Mouse (Mus musculus): Measurements from ENCODE around the gene Trip10. TPM values are rescaled to one million over a fixed set of nuclear protein-coding genes. Genes with fewer than 3 reads are reported as not detected.

Gene Trip10
- polyA plus RNA-seq, 1 experiment from 2014 or later, result 21.7 TPM

DNA sequence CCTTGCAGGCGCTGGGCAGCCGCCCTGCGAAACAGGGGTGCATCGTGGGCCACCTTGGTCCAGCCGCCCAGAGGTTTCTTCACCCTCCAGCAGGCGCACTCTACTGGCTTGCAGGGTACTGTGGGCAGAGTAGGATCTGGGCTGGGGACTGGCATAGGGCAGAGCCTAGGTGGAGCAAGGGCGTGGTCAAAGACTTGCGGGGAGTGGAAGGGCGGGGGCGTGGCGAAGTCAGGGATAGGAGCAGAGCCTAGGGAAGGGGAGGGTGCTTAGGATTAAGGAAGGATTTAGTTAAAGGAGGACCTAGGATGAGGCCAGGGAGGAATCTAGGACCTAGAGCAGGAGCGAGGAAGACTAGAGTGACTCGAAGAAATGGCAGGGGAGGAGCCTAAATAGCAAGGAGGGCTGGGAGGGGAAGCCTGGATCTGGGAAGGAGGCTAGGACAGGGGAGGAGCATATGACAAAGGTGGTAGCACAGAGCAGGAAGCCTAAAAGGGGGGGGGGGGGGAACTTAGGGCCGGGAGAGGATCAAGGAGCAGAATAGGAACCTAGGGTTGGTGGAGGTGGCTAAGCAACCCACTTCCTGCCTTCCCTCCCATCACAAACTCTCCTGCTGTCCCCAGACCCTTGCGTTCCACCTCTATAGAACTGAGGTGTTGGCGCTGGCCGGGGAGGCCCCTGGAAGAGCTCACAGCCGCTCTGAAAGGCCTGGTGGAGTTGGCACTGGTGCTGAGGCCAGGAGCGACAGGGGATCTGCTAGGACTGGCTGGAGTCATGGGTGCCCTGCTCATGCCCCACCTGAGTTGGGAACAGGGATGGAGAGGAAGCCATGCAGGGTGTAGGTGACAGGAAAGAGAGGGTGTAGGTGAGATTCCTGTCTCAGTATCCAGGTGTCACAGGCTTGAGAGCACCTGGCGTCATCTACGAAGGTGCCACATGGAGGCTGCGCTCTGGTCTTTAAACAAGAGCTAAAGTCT, 16.0 kb downstream of the Trip10 start:
- no peak overlapping the region for H3K9ac ChIP-seq (ENCODE audit: low read length)
- WGBS, result 26% methylated on average over 21 of the region's 22 CpGs
- H3K27ac ChIP-seq (ENCODE audit: low read depth, low read length), result no peak overlapping the region
- H3K4me3 ChIP-seq (ENCODE audit: low read depth, low read length), result no peak overlapping the region
- H3K27me3 ChIP-seq (ENCODE audit: control insufficient read depth, insufficient read depth, low read length), result no peaks in the 10 kb centered on the region
- ATAC-seq (ENCODE audit: insufficient read depth, low FRiP score, low TSS enrichment) (peak; percentile 28; the same call in 1 of the 2 replicates), DNase-seq (ENCODE audit: low spot score) (no peak)
- no peak overlapping the region for H3K4me2 ChIP-seq (ENCODE audit: low read depth)
- H3K9me3 ChIP-seq (ENCODE audit: control insufficient read depth, low read length), result no peaks in the 10 kb centered on the region
- H3K36me3 ChIP-seq (ENCODE audit: control insufficient read depth, insufficient read depth, low read length), result peaks cover 9% of the 10 kb centered on the region
- H3K4me1 ChIP-seq (ENCODE audit: control insufficient read depth, insufficient read depth, low read length), result no peaks in the 10 kb centered on the region

DNA sequence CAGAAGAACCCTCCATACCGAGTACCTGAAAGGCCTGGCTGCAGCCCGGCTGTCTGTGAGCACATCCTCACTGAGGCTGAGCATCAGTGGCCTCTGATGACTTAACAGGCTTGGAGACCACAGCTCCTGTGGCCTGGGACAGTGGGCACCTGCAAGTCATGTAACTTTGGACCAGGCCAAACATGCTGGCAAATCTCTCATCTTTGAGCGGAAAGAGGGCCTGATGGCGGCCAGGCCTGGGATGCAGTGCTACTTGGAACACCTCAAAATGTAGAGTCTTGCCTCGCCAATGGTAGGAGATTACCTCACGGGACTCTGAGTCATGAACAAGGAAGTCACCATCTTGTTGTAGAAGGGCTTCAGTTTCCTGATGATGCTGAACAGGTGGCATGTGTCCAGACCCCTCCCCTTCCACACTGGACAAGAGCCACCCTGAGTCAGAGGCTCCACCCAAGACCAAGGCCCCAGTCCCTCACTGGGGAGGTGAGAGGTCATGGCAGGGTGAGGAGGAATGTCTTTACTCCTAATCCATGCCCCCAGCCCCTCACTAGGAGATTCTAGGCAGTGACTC, 18.4 kb downstream of the Trip10 start:
- Histone ChIP-seq H3K36me3 (ENCODE audit: control insufficient read depth, insufficient read depth, low read length) (peaks cover 2% of the 10 kb centered on the region; the same call in 1 of the 2 replicates), H3K4me1 (ENCODE audit: control insufficient read depth, insufficient read depth, low read length) (no peaks in the 10 kb centered on the region), H3K4me3 (ENCODE audit: low read depth, low read length) (no peak overlapping the region), H3K27ac (ENCODE audit: low read depth, low read length) (no peak overlapping the region), H3K4me2 (ENCODE audit: low read depth) (no peak overlapping the region), H3K27me3 (ENCODE audit: control insufficient read depth, insufficient read depth, low read length) (no peaks in the 10 kb centered on the region), H3K9me3 (ENCODE audit: control insufficient read depth, low read length) (no peaks in the 10 kb centered on the region), H3K9ac (ENCODE audit: low read length) (no peak overlapping the region)
- ATAC-seq (ENCODE audit: insufficient read depth, low FRiP score, low TSS enrichment), result no peak
- WGBS, result 90% methylated on average over 6 of the region's 6 CpGs
- no peak for DNase-seq (ENCODE audit: low spot score)

DNA sequence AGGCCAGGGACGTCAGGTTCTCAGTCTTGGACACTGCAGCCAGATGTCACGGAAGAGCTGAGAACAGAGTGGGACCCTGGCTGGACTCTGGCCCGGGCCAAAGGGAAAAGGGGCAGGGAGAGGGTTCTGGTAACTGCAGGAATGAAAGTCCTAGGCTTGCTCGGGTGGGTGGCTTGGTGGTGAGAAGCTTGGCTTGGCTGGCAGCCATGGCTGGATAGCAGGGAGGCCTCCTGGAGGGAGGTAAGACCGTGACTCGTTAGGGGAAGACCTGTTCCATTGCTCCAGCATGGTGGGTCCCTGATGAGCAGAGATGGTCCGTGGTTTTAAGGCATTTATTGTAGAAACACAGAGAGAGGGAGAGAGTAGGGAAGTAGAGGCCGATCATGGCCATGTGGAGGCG, 22.0 kb downstream of the Trip10 start:
- H3K9me3 ChIP-seq (ENCODE audit: control insufficient read depth, low read length), result no peaks in the 10 kb centered on the region
- H3K4me3 ChIP-seq (ENCODE audit: low read depth, low read length), result no peak overlapping the region
- H3K4me1 ChIP-seq (ENCODE audit: control insufficient read depth, insufficient read depth, low read length), result 0 out of 2 replicates have a peak, but pooled peaks cover 5% of the 10 kb centered on the region
- H3K4me2 ChIP-seq (ENCODE audit: low read depth), result no peak overlapping the region
- peaks cover 28% of the 10 kb centered on the region for H3K27me3 ChIP-seq (ENCODE audit: control insufficient read depth, insufficient read depth, low read length)
- H3K27ac ChIP-seq (ENCODE audit: low read depth, low read length), result no peak overlapping the region
- H3K36me3 ChIP-seq (ENCODE audit: control insufficient read depth, insufficient read depth, low read length), result no peaks in the 10 kb centered on the region
- no peak overlapping the region for H3K9ac ChIP-seq (ENCODE audit: low read length)
- ATAC-seq (ENCODE audit: insufficient read depth, low FRiP score, low TSS enrichment) (no peak), DNase-seq (ENCODE audit: low spot score) (no peak)
- WGBS, result 68% methylated on average over 9 of the region's 9 CpGs

DNA sequence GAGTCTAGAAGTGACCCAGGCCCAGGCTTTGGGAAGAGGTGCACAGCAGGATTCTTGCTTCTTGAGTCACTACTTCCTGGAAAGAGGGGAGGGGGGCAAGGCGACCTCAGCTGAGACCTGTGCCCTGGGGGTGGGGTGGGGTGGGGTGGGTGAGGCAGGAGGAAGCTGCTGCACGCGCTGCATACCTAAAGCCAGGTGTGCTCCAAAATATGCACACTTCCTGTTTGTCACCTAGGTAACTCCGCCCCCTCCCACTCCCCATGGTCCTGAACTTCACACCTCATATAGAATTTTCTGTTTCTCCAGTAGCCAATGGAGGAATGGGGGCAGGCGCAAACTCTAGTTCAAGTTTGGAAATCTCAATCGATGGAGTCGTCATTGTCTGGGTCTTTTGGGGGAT, 24.6 kb downstream of the Trip10 start:
- H3K4me2 ChIP-seq (ENCODE audit: low read depth), result no peak overlapping the region
- H3K9ac ChIP-seq (ENCODE audit: low read length), result no peak overlapping the region
- no peaks in the 10 kb centered on the region for H3K36me3 ChIP-seq (ENCODE audit: control insufficient read depth, insufficient read depth, low read length)
- H3K27ac ChIP-seq (ENCODE audit: low read depth, low read length), result no peak overlapping the region
- WGBS, result 25% methylated on average over 7 of the region's 7 CpGs
- H3K4me3 ChIP-seq (ENCODE audit: low read depth, low read length), result no peak overlapping the region
- ATAC-seq (ENCODE audit: insufficient read depth, low FRiP score, low TSS enrichment) (no peak), DNase-seq (ENCODE audit: low spot score) (no peak)
- H3K9me3 ChIP-seq (ENCODE audit: control insufficient read depth, low read length), result no peaks in the 10 kb centered on the region
- 0 out of 2 replicates have a peak, but pooled peaks cover 5% of the 10 kb centered on the region for H3K4me1 ChIP-seq (ENCODE audit: control insufficient read depth, insufficient read depth, low read length)
- peaks cover 28% of the 10 kb centered on the region for H3K27me3 ChIP-seq (ENCODE audit: control insufficient read depth, insufficient read depth, low read length)

DNA sequence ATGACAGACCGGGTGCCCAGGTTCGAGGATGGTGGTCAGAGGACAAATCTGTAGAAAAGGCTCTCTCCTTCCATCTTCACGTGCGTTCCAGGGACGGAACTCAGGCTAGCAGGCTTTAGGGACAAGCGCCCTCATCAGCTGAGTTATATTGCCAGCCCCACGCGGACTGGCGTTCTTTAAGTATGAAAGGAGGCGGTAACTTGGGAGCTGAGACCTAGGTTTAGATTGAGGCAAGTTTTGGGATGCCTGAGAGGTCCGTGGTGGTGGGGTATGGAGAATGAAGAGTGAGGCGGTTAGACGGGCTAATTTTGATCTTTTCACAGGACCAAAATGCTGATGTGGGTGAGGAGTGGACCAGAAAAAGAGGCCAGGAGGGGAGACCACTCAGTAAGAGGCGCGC, 25.4 kb downstream of the Trip10 start:
- Histone ChIP-seq H3K9ac (ENCODE audit: low read length) (no peak overlapping the region), H3K27me3 (ENCODE audit: control insufficient read depth, insufficient read depth, low read length) (peaks cover 28% of the 10 kb centered on the region), H3K36me3 (ENCODE audit: control insufficient read depth, insufficient read depth, low read length) (no peaks in the 10 kb centered on the region), H3K9me3 (ENCODE audit: control insufficient read depth, low read length) (no peaks in the 10 kb centered on the region), H3K4me1 (ENCODE audit: control insufficient read depth, insufficient read depth, low read length) (0 out of 2 replicates have a peak, but pooled peaks cover 5% of the 10 kb centered on the region), H3K4me2 (ENCODE audit: low read depth) (peak overlapping the region; percentile 54), H3K27ac (ENCODE audit: low read depth, low read length) (no peak overlapping the region), H3K4me3 (ENCODE audit: low read depth, low read length) (peak overlapping the region; percentile 34)
- peak; percentile 19 for DNase-seq (ENCODE audit: low spot score)
- 5% methylated on average over 15 of the region's 15 CpGs for WGBS
- ATAC-seq (ENCODE audit: insufficient read depth, low FRiP score, low TSS enrichment), result 0 out of 2 replicates have a peak, but pooled peaks have one; percentile 6

DNA sequence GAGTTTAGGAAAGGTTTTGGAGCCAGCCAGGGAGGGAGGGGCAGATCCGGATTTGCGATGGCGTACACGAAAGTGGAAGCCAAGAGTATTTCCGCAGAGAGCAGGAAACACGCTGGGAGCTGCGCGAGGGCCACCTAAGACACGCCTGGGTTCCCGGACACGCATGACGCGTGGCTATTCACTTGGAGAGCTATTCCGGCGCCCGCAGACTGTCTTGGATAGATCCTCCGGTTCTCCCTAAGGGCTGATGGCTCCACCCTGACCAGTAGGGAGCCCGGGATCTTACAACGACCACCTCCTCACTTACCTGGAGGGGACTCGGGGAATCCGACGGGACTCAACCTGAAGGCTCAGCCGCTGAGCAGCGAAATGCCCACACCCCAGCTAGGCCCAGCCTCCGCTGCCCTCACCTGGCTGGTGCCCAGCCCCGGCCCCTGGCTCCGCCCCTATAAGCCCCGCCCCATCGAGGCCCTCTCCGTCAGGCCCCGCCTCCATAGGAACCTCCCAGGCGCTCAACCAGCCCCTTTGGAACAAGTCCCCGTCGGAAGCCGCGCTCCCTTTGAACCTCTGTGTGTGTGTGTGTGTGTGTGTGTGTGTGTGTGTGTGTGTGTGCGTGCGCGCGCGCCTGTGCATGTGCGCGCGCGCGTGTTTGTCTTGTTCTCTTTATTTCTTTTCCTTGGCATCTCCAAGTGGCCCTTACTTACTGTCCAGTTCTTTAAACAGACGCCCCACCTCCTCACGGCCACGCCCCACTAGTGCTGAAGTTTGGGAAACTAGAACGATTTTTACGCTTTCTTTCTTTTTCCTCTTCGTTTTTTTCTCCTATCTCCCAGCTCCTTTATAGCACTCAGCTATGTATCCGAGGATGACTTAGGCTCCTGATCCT, 26.1 kb downstream of the Trip10 start:
- no peaks in the 10 kb centered on the region for H3K36me3 ChIP-seq (ENCODE audit: control insufficient read depth, insufficient read depth, low read length)
- WGBS, result under 1% methylated on average over 44 of the region's 53 CpGs
- H3K4me2 ChIP-seq (ENCODE audit: low read depth), result peak overlapping the region; percentile 54
- peaks cover 28% of the 10 kb centered on the region for H3K27me3 ChIP-seq (ENCODE audit: control insufficient read depth, insufficient read depth, low read length)
- H3K9me3 ChIP-seq (ENCODE audit: control insufficient read depth, low read length), result no peaks in the 10 kb centered on the region
- no peak overlapping the region for H3K9ac ChIP-seq (ENCODE audit: low read length)
- 0 out of 2 replicates have a peak, but pooled peaks cover 5% of the 10 kb centered on the region for H3K4me1 ChIP-seq (ENCODE audit: control insufficient read depth, insufficient read depth, low read length)
- peak overlapping the region; percentile 34 for H3K4me3 ChIP-seq (ENCODE audit: low read depth, low read length)
- H3K27ac ChIP-seq (ENCODE audit: low read depth, low read length), result no peak overlapping the region
- DNase-seq (ENCODE audit: low spot score) (peak; percentile 69), ATAC-seq (ENCODE audit: insufficient read depth, low FRiP score, low TSS enrichment) (peak; percentile 67)

DNA sequence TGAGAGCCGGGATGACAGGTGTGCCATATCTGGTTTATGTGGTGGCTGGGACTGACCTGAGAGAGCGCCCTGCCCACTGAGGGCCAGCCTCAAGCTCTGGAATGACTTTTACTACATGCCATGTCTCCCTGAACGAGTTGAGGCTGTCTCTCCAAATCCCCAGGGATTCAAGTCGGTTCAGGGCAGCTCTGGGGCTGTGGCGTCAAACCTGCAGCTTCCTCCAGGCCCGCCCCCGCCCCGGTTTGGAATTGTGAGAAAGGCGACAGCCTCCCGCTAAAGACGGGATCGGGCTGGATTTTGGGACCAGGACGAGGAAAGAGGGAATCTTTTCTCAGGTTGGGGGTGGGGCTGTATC, 26.7 kb downstream of the Trip10 start:
- no peak overlapping the region for H3K9ac ChIP-seq (ENCODE audit: low read length)
- DNase-seq (ENCODE audit: low spot score) (peak; percentile 44), ATAC-seq (ENCODE audit: insufficient read depth, low FRiP score, low TSS enrichment) (0 out of 2 replicates have a peak, but pooled peaks have one; percentile 16)
- no peaks in the 10 kb centered on the region for H3K36me3 ChIP-seq (ENCODE audit: control insufficient read depth, insufficient read depth, low read length)
- no peak overlapping the region for H3K27ac ChIP-seq (ENCODE audit: low read depth, low read length)
- WGBS, result 7% methylated on average over 13 of the region's 13 CpGs
- peak overlapping the region; percentile 54 for H3K4me2 ChIP-seq (ENCODE audit: low read depth)
- H3K4me1 ChIP-seq (ENCODE audit: control insufficient read depth, insufficient read depth, low read length), result 0 out of 2 replicates have a peak, but pooled peaks cover 5% of the 10 kb centered on the region
- no peaks in the 10 kb centered on the region for H3K9me3 ChIP-seq (ENCODE audit: control insufficient read depth, low read length)
- peak overlapping the region; percentile 34 for H3K4me3 ChIP-seq (ENCODE audit: low read depth, low read length)
- H3K27me3 ChIP-seq (ENCODE audit: control insufficient read depth, insufficient read depth, low read length), result peaks cover 28% of the 10 kb centered on the region

DNA sequence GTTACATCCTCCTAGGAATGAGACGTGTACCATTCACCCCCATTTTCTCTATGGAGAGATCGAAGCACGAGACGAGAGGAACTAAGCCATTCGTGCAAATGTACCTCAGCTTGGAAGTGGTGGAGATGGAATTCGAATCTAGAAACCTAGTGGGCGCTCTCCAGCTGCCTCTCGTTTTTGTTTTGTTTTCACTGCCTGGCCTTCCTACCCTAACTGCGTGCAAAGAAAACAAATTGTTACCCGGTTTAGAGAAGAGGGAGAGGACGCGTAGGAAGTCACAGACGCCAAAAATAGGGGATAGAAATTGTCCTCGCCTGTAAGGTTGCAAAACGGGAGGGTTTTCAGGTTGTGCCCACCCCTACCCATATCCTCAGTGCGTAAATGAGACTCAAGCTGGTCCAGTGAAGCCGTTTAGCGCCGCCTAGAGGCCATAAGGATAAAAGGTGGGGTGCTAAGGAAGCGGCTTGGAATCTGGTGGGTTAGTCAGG, 27.4 kb downstream of the Trip10 start:
- Histone ChIP-seq H3K9ac (ENCODE audit: low read length) (peak overlapping the region; percentile 27; the same call in 1 of the 2 replicates), H3K4me2 (ENCODE audit: low read depth) (peak overlapping the region; percentile 54), H3K4me1 (ENCODE audit: control insufficient read depth, insufficient read depth, low read length) (0 out of 2 replicates have a peak, but pooled peaks cover 5% of the 10 kb centered on the region), H3K27ac (ENCODE audit: low read depth, low read length) (no peak overlapping the region), H3K4me3 (ENCODE audit: low read depth, low read length) (peak overlapping the region; percentile 37), H3K27me3 (ENCODE audit: control insufficient read depth, insufficient read depth, low read length) (peaks cover 28% of the 10 kb centered on the region), H3K9me3 (ENCODE audit: control insufficient read depth, low read length) (no peaks in the 10 kb centered on the region), H3K36me3 (ENCODE audit: control insufficient read depth, insufficient read depth, low read length) (no peaks in the 10 kb centered on the region)
- DNase-seq (ENCODE audit: low spot score) (peak; percentile 87), ATAC-seq (ENCODE audit: insufficient read depth, low FRiP score, low TSS enrichment) (peak; percentile 70)
- under 1% methylated on average over 20 of the region's 20 CpGs for WGBS

All from neural tube, embryonic 11.5 days (tissue).